Mouse (Mus musculus): ENCODE results near the gene Fbxw27.

GRCm38 (mm10) chr9:109813424-109813823, 23.0 kb upstream of the Fbxw27 start:
- TF ChIP-seq POLR2A (IDR thresholded peaks at IDR 0.05; ENCODE audit: borderline replicate concordance, insufficient read depth, low read length) (no peak), CTCF (IDR thresholded peaks at IDR 0.05; ENCODE audit: borderline replicate concordance, insufficient read depth, low read depth, low read length) (no peak)

Measured in cerebellum, adult 2 months (tissue).